Mouse (Mus musculus) CH12.LX (cell line): ENCODE results near the gene Gm20388. TPM values are rescaled to one million over a fixed set of nuclear protein-coding genes. Genes with fewer than 3 reads are reported as not detected.

Experiments used
- DNase-seq: peaks from one replicate; pipeline ENCODE4 v3.0.0-alpha.2; 2013; ENCODE audit errors: extremely low read depth
- H3K27ac ChIP-seq: 2 replicates; pipeline ENCODE4 v1.5.1; 2012; ENCODE audit warnings: low read depth, mild to moderate bottlenecking, control low read depth, moderate library complexity; ENCODE audit not compliant: insufficient read depth
- H3K27me3 ChIP-seq: replicated peaks from 2 replicates; pipeline ENCODE3; 2012; ENCODE audit warnings: inconsistent platforms
- H3K36me3 ChIP-seq, 2 experiments: replicated peaks in 1 of 2; 2 replicates each; pipeline versions ENCODE3 to v1.6.1; 2012; ENCODE audit warnings: inconsistent platforms in 1 of 2, low read length in 1 of 2, mild to moderate bottlenecking in 1 of 2, mixed read lengths in 1 of 2, moderate library complexity in 1 of 2; ENCODE audit not compliant: control insufficient read depth in 1 of 2, insufficient read depth in 1 of 2
- H3K4me1 ChIP-seq, 2 experiments: 2 replicates each; pipeline ENCODE4 v1.6.1; 2012; ENCODE audit warnings: inconsistent platforms in 1 of 2, moderate library complexity in 1 of 2; ENCODE audit not compliant: insufficient read depth in 2 of 2, control insufficient read depth in 1 of 2
- H3K4me2 ChIP-seq: 2 replicates; pipeline ENCODE4 v1.6.1; 2012; ENCODE audit warnings: low read depth, mild to moderate bottlenecking, control low read depth; ENCODE audit not compliant: poor library complexity, insufficient read depth, severe bottlenecking
- H3K4me3 ChIP-seq, 3 experiments: fragments of 150-350 bp in 1 of 3; sonication (generic) in 1 of 3; replicated peaks in 1 of 3; 2 replicates each; pipeline versions ENCODE3 to v1.5.1; 2011 to 2012; ENCODE audit warnings: low read depth in 2 of 3, low read length in 2 of 3, mild to moderate bottlenecking in 2 of 3, moderate library complexity in 2 of 3, control low read depth in 1 of 3, improper control_type of control experiment in 1 of 3, inconsistent platforms in 1 of 3, mixed read lengths in 1 of 3; ENCODE audit not compliant: poor library complexity in 1 of 3
- H3K79me2 ChIP-seq: replicated peaks from 2 replicates; pipeline ENCODE4 v1.6.1; 2012; ENCODE audit warnings: mild to moderate bottlenecking, moderate library complexity; ENCODE audit not compliant: control insufficient read depth, poor library complexity, insufficient read depth, severe bottlenecking; ENCODE audit errors: extremely low read depth
- H3K9ac ChIP-seq: 2 replicates; pipeline ENCODE4 v1.6.1; 2012; ENCODE audit warnings: low read depth, mild to moderate bottlenecking, control low read depth, moderate library complexity; ENCODE audit not compliant: insufficient read depth
- H3K9me3 ChIP-seq: replicated peaks from 2 replicates; pipeline ENCODE3; 2012; ENCODE audit warnings: low read length, inconsistent platforms, mixed read lengths
- BHLHE40 ChIP-seq: IDR thresholded peaks from 2 replicates; pipeline ENCODE4 v1.6.1; 2011; ENCODE audit warnings: mild to moderate bottlenecking, low read depth, low read length, improper control_type of control experiment
- CHD1 ChIP-seq: IDR thresholded peaks from 2 replicates; pipeline ENCODE4 v1.6.1; 2012; ENCODE audit warnings: low read depth, low read length, improper control_type of control experiment, inconsistent platforms
- CHD2 ChIP-seq: IDR thresholded peaks from 2 replicates; pipeline ENCODE4 v1.6.1; 2011; ENCODE audit warnings: low read length, improper control_type of control experiment
- CTCF ChIP-seq, 2 experiments: IDR thresholded peaks in 1 of 2; conservative IDR thresholded peaks in 1 of 2; 2 replicates each; pipeline ENCODE4 v1.5.1; 2011 to 2012; ENCODE audit warnings: low read depth in 2 of 2, low read length in 2 of 2, improper control_type of control experiment in 1 of 2, inconsistent platforms in 1 of 2, mild to moderate bottlenecking in 1 of 2, moderate library complexity in 1 of 2
- E2F4 ChIP-seq: IDR thresholded peaks from 2 replicates; pipeline ENCODE4 v1.6.1; 2011; ENCODE audit warnings: low read depth, low read length, improper control_type of control experiment; ENCODE audit not compliant: insufficient replicate concordance
- ELF1 ChIP-seq: IDR thresholded peaks from 2 replicates; pipeline ENCODE4 v1.6.1; 2014; ENCODE audit warnings: low read depth, mild to moderate bottlenecking, inconsistent platforms, low read length, improper control_type of control experiment
- ETS1 ChIP-seq: conservative IDR thresholded peaks from 2 replicates; pipeline ENCODE4 v1.6.1; 2012; ENCODE audit warnings: low read depth, mild to moderate bottlenecking, inconsistent platforms, low read length, improper control_type of control experiment, moderate library complexity
- GABPA ChIP-seq: IDR thresholded peaks from 2 replicates; pipeline ENCODE4 v1.6.1; 2012; ENCODE audit warnings: low read depth, low read length, improper control_type of control experiment, inconsistent platforms; ENCODE audit not compliant: insufficient replicate concordance
- HCFC1 ChIP-seq: IDR thresholded peaks from 2 replicates; pipeline ENCODE4 v1.6.1; 2012; ENCODE audit warnings: low read depth, mild to moderate bottlenecking, inconsistent platforms, low read length, improper control_type of control experiment
- IRF4 ChIP-seq: IDR thresholded peaks from 2 replicates; pipeline ENCODE4 v1.6.1; 2014; ENCODE audit warnings: low read depth, mild to moderate bottlenecking, inconsistent platforms, low read length, improper control_type of control experiment
- JUN ChIP-seq: IDR thresholded peaks from 2 replicates; pipeline ENCODE4 v1.6.1; 2011; ENCODE audit warnings: low read depth, mild to moderate bottlenecking, low read length, improper control_type of control experiment, moderate library complexity; ENCODE audit not compliant: insufficient read depth
- KAT2A ChIP-seq: IDR thresholded peaks from 2 replicates; pipeline ENCODE4 v1.6.1; 2012; ENCODE audit warnings: low read length, improper control_type of control experiment, inconsistent platforms; ENCODE audit not compliant: insufficient replicate concordance
- MEF2A ChIP-seq: IDR thresholded peaks from 2 replicates; pipeline ENCODE4 v1.6.1; 2014; ENCODE audit warnings: low read depth, mild to moderate bottlenecking, inconsistent platforms, low read length, improper control_type of control experiment, borderline replicate concordance
- MXI1 ChIP-seq: IDR thresholded peaks from 2 replicates; pipeline ENCODE4 v1.6.1; 2011; ENCODE audit warnings: mild to moderate bottlenecking, low read depth, low read length, improper control_type of control experiment
- MYC ChIP-seq: IDR thresholded peaks from 2 replicates; pipeline ENCODE4 v1.6.1; 2011; ENCODE audit warnings: low read depth, mild to moderate bottlenecking, improper control_type of control experiment, low read length
- NELFE ChIP-seq: IDR thresholded peaks from 2 replicates; pipeline ENCODE4 v1.6.1; 2011; ENCODE audit warnings: low read depth, low read length, improper control_type of control experiment
- PAX5 ChIP-seq: IDR thresholded peaks from 2 replicates; pipeline ENCODE4 v1.6.1; 2012; ENCODE audit warnings: low read length, inconsistent platforms, mixed read lengths
- POLR2AphosphoS2 ChIP-seq: IDR thresholded peaks from 2 replicates; pipeline ENCODE4 v1.6.1; 2011; ENCODE audit warnings: low read depth, low read length, improper control_type of control experiment
- RAD21 ChIP-seq: IDR thresholded peaks from 2 replicates; pipeline ENCODE4 v1.6.1; 2011; ENCODE audit warnings: low read depth, mild to moderate bottlenecking, low read length, improper control_type of control experiment, moderate library complexity
- RCOR1 ChIP-seq: conservative IDR thresholded peaks from 2 replicates; pipeline ENCODE4 v1.6.1; 2012; ENCODE audit warnings: low read depth, mild to moderate bottlenecking, inconsistent platforms, low read length, improper control_type of control experiment
- TCF12 ChIP-seq: IDR thresholded peaks from 2 replicates; pipeline ENCODE4 v1.6.1; 2014; ENCODE audit warnings: low read depth, mild to moderate bottlenecking, inconsistent platforms, low read length, improper control_type of control experiment
- UBTF ChIP-seq: IDR thresholded peaks from 2 replicates; pipeline ENCODE4 v1.6.1; 2012; ENCODE audit warnings: low read depth, mild to moderate bottlenecking, inconsistent platforms, low read length, improper control_type of control experiment, moderate library complexity
- ZC3H11A ChIP-seq: IDR thresholded peaks from 2 replicates; pipeline ENCODE4 v1.6.1; 2012; ENCODE audit warnings: low read depth, mild to moderate bottlenecking, inconsistent platforms, low read length, improper control_type of control experiment
- ZKSCAN1 ChIP-seq: IDR thresholded peaks from 2 replicates; pipeline ENCODE4 v1.6.1; 2012; ENCODE audit warnings: low read depth, inconsistent platforms, low read length, improper control_type of control experiment, borderline replicate concordance
- ZMIZ1 ChIP-seq: IDR thresholded peaks from 2 replicates; pipeline ENCODE4 v1.6.1; 2012; ENCODE audit warnings: low read depth, mild to moderate bottlenecking, inconsistent platforms, low read length, improper control_type of control experiment
- ZNF384 ChIP-seq: IDR thresholded peaks from 2 replicates; pipeline ENCODE4 v1.6.1; 2012; ENCODE audit warnings: low read depth, low read length, improper control_type of control experiment, inconsistent platforms
- dilution Hi-C: fragments of 300-500 bp; cut with MboI; formaldehyde crosslinking; loops from 2 replicates; pipeline ENCODE4 v1.14.3; 2020; ENCODE audit warnings: low sequenced_read_pairs; ENCODE audit not compliant: extremely low pct_unique_long_range_greater_than_20kb, extremely low pct_ligation_motif_present
- in situ Hi-C: fragments of 300-500 bp; cut with MboI; formaldehyde crosslinking; loops from 3 replicates; pipeline ENCODE4 v1.14.3; 2019; ENCODE audit warnings: low sequenced_read_pairs, low pct_ligation_motif_present, low pct_unique_long_range_greater_than_20kb, mixed read lengths
- polyA plus RNA-seq: library from polyadenylated mRNA; unstranded; fragments of >175 nt; gene quantifications from 2 replicates; pipeline ENCODE4 v1.2.1, GENCODE M21; 2012; ENCODE audit warnings: low read depth; ENCODE audit not compliant: insufficient read length
- total RNA-seq, 2 experiments: library from RNA; depleted of rRNA; stranded (reverse); fragments of 300-350 nt in 1 of 2; fragments of >200 nt in 1 of 2; gene quantifications; 2 replicates each; pipeline ENCODE4 v1.2.3; 2012 to 2014

Gene Gm20388
- total and polyA plus RNA-seq, 3 experiments: 14.8 to 26.3 (median 22.2) TPM

- Histone ChIP-seq H3K79me2 (no peaks in the 10 kb centered on the region), H3K27ac (no peak overlapping the region), H3K36me3 (no peaks in the 10 kb centered on the region), H3K4me2 (no peak overlapping the region), H3K9me3 (no peaks in the 10 kb centered on the region), H3K27me3 (peaks cover 96% of the 10 kb centered on the region), H3K4me3 (no peak overlapping the region), H3K9ac (no peak overlapping the region), H3K4me1 (no peaks in the 10 kb centered on the region)
- dilution Hi-C loops (no loop called here), in situ Hi-C loops (no loop called here)
- TF ChIP-seq CHD2 (no peak), ZKSCAN1 (no peak), POLR2AphosphoS2 (no peak), TCF12 (no peak), HCFC1 (no peak), NELFE (no peak), ZMIZ1 (no peak), MEF2A (no peak), E2F4 (no peak), ETS1 (no peak), UBTF (no peak), ZNF384 (no peak), KAT2A (no peak), JUN (no peak), MYC (no peak), RCOR1 (no peak), RAD21 (no peak)
- no peak for DNase-seq
Measured at GRCm38 (mm10) chr8:121346175-121346574, 1435.5 kb downstream of the Gm20388 start.

- DNase-seq: no peak
- no peak overlapping the region for H3K4me2 ChIP-seq
- no peaks in the 10 kb centered on the region for H3K79me2 ChIP-seq
- no peaks in the 10 kb centered on the region for H3K9me3 ChIP-seq
- no peaks in the 10 kb centered on the region for H3K4me1 ChIP-seq
- H3K27ac ChIP-seq: no peak overlapping the region
- no peak overlapping the region for H3K9ac ChIP-seq
- no peak overlapping the region for H3K4me3 ChIP-seq
- in situ Hi-C loops (no loop called here), dilution Hi-C loops (no loop called here)
- H3K27me3 ChIP-seq: peaks cover 97% of the 10 kb centered on the region
- TF ChIP-seq BHLHE40 (no peak), ETS1 (no peak), ZC3H11A (no peak), IRF4 (no peak), CTCF (conservative IDR thresholded peaks at IDR 0.05 in 1 of 2, IDR thresholded peaks at IDR 0.05 in 1 of 2; ENCODE audit: low read depth in 2 of 2, low read length in 2 of 2) (no peak), ELF1 (no peak), CHD1 (no peak), PAX5 (no peak), MXI1 (no peak), GABPA (no peak)
- no peaks in the 10 kb centered on the region for H3K36me3 ChIP-seq
Measured at GRCm38 (mm10) chr8:121346862-121347261, 1436.2 kb downstream of the Gm20388 start.
